Mouse (Mus musculus) urinary bladder, postnatal 10 days (tissue): ENCODE data around the gene Cd200r2.
"Not testable (repeated sequence)": the region's sequence is repeated elsewhere in the genome, so short reads cannot be mapped to it uniquely, and the experiment has no call there.

ENCODE experiments used
- DNase-seq: peaks from one replicate; pipeline ENCODE4 v3.0.0; 2022; ENCODE audit warnings: low spot score

Cd200r2 gene

GRCm38 (mm10) chr16:44866797-44867196 is at the start of gene Cd200r2:
Cd200r2 (plus strand) TSS chr16:44867097.
- no peak for DNase-seq

- DNase-seq, result no peak
Observed at GRCm38 (mm10) chr16:44818010-44818409, 48.9 kb upstream of the Cd200r2 start.

- DNase-seq, result no peak
Observed at GRCm38 (mm10) chr16:44820545-44820944, 46.4 kb upstream of the Cd200r2 start.

GRCm38 (mm10) chr16:44832286-44832685 is 34.6 kb upstream of the Cd200r2 start:
- no peak for DNase-seq

GRCm38 (mm10) chr16:44833189-44833588 is 33.7 kb upstream of the Cd200r2 start:
- DNase-seq, result not testable (repeated sequence)

GRCm38 (mm10) chr16:44875178-44875577 is 8.3 kb downstream of the Cd200r2 start:
- no peak for DNase-seq

GRCm38 (mm10) chr16:44876625-44877024 is 9.7 kb downstream of the Cd200r2 start:
- no peak for DNase-seq

GRCm38 (mm10) chr16:44877595-44877994 is 10.7 kb downstream of the Cd200r2 start:
- no peak for DNase-seq

- DNase-seq, result no peak
Observed at GRCm38 (mm10) chr16:44890814-44891213, 23.9 kb downstream of the Cd200r2 start.

GRCm38 (mm10) chr16:44932016-44932415 is 65.1 kb downstream of the Cd200r2 start:
- no peak for DNase-seq

GRCm38 (mm10) chr16:44943468-44943867 is 76.6 kb downstream of the Cd200r2 start, which contains the start of gene Cd200r3:
Cd200r3 (plus strand) TSS chr16:44943678.
- DNase-seq, result no peak

- no peak for DNase-seq
Observed at GRCm38 (mm10) chr16:44951360-44952114, 84.6 kb downstream of the Cd200r2 start.

GRCm38 (mm10) chr16:44962296-44962695 is 95.4 kb downstream of the Cd200r2 start:
- no peak for DNase-seq

- no peak for DNase-seq
Observed at GRCm38 (mm10) chr16:44962777-44963176, 95.9 kb downstream of the Cd200r2 start.

GRCm38 (mm10) chr16:44964526-44965374 is 97.9 kb downstream of the Cd200r2 start:
- DNase-seq, result no peak

GRCm38 (mm10) chr16:44965428-44965827 is 98.5 kb downstream of the Cd200r2 start:
- no peak for DNase-seq
